Mouse (Mus musculus) adrenal gland, postnatal 25 days (tissue): ENCODE results near the gene Kpna6. TPM values are rescaled to one million over a fixed set of nuclear protein-coding genes. Genes with fewer than 3 reads are reported as not detected.

ENCODE experiments used
- DNase-seq: peaks from one replicate; pipeline ENCODE4 v3.0.0; 2021; ENCODE audit warnings: mixed read lengths
- total RNA-seq: library from RNA; stranded (reverse); gene quantifications from 2 replicates; pipeline ENCODE4 v1.2.3, GENCODE M21; 2021

Kpna6 gene
- total RNA-seq, 1 experiment from 2014 or later, result 95.8 TPM

DNA sequence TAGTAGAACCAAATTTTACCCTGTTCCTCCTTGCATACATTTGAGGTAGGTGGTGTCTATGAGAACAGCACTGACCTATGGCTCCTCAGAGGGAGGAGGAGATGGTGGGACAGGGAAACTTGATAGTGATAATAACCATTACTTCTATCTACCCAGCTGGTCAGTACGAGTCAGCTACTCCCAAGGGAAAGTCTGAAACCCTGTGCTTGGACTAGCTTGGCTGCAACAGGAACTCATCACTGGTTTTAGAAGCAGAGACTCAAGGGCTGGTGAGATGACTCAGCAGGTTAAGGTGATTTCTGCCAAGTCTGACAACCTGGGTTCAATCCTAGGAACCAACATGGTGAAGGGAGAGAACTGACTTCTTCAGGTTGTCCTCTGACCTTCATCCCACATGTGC is 23.9 kb downstream of the Kpna6 start:
- no peak for DNase-seq

DNA sequence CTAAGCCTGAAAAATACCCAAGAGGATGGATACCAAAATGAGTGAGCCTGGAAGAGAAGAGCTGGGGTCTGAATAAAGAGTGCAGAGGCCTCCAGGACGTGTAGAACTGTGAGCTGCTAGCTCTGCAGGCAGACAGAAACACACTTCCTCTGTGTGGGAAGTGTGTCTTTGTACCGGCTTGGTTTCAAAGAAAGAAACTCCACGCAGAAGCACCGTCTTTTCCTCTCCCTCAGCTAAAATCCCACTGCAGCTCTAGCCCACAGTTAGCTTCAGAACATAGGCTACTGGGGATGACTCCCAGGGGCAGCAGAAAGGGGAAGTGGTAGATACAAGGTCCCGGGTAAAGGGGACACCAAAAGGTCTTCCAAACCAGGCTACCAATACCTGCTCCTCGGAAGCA is 27.4 kb downstream of the Kpna6 start:
- no peak for DNase-seq

DNA sequence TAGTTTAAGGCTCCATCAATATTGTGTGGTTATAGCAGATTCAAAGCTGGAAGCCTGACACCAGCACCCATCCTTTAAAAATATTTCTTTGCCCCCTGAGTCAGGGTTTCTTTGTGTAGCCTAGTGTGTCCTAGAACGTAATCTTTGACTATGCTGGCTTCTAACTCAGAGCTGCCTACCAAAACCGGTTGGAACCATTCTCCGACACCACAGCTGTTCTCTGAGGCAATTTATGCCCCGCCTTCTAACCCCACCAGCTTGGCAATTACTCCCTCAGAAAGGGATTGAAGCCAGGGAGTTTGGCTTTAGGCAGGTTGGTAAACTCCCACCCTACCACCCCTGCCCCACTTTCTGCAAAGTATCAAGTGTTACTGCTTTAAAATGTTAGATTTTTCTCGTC is 30.8 kb downstream of the Kpna6 start:
- DNase-seq, result no peak

DNA sequence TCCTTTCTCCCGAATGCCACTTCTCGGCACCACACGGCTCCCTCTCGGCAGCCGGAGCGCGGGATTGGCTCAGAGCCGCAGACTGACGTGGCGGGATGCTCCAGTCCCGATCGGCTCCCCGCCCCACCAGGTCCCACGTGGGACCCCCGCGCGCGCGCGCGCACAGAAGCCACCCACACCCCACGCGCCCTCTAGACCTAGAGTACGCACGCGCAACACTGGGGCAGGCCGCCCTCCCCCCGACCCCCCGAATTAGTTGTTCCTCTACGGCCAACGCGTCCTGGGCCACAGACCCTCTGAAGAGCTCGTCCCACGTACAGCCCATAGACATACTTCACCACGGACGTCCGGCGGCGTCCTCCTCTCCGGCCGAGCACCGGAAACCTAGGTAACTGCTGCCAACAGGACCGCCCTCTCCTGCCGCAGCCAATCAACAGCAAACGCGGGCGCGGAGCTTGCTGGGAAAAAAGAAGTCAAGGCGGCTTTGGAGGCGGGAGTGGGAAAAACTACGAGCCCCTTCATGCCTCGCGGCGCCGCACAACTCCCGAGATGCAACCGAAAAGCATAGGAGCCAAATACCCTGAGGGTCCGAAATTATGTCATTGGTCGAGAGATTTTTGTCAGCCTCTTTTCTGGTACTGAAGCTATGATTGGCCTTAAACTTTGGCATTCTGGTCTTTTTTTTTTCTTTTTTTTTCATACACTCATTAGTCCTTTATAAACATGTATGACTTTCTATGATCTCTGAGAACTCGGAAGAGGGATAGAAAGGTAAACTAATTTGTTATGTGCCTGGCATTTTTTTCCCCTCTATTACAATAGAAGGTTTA is 31.7 kb downstream of the Kpna6 start, which contains the start of gene Txlna:
Gene Txlna, minus strand, starts transcription at position 428 of the 830 bp plus-strand sequence.
- DNase-seq, result peak; percentile 97

DNA sequence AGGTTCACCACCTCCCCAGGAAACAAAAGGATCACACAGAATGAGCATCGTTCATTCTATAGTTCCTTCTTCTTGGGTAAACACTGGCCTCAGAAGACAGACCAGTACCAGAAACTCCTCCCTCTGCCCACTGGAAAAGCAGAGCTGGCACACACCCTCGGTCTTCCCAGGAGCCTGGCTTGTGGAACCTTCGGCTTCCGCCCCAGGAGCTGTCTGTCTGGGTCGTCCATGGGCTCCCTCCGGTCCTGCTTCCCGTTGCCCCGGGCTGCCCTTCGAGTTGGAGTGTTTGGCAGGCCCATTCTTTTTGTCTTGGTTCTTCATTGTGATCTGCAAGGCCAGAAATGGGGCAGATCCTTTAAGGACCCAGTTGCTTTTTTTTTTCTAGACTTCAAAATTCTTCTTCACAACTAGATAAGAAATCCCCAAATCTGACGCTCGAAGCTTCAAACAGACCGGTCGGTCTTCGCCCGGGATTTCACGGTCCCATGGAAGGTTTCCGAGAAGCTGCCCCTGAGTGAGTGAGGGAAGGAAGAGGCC is 32.4 kb downstream of the Kpna6 start:
- peak; percentile 38 for DNase-seq

DNA sequence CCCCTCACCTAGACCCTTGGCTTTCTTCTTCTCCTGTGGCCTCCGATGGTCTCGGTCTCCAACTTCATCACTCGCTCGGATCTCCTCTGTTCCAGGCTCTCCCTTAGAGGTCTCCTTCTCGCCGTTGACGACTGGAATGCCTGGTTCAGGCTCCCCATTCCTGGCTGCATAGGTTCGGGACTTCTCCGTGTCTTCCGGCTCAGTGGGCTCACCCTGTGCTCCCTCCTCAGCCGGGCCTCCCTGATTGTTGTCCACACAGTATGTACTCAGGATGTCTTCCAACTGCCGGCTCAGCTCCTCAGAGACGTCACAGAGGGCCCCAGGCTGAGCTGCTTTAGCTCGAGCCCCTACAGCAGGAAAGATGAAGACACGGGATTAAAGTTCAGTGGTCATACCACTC is 33.3 kb downstream of the Kpna6 start:
- no peak for DNase-seq

DNA sequence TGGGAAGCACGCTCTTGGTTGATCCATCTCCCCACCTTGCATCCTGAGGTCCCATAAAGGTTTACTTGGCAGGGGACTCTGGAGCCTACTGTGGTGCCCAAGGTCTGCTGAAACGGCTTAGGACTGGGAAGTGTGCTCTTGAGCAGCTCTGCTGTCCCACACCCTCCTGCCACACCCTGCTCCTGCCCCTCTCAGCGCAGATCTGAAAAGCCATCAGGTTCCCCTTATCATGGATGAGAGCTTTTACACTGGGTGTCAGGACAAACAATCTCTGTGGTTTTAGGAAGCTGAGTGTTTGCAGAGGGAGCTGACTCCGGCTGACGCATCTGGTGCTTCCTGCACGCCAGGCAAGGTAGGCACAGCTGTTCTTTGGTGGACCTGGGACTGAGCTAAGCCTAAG is 38.7 kb downstream of the Kpna6 start:
- no peak for DNase-seq

DNA sequence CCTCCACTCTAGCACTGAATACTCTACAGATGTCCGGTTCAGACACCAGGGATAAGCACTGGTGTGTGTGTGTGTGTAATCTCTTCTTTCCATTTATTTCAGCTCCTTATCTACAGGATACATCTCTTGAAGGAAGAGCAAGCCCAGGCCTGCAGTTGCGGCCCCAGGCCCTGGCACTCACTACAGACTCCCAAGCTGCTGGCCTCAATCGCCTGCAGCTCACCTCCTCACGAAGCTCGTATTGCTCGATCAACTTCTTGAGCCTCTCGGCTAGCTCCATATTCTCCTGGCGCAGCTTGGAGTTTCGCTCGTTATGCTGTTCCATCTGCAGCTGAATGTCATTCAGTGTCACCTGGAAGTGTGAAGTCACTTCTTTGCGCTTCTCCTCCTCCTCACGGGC is 40.7 kb downstream of the Kpna6 start:
- no peak for DNase-seq

DNA sequence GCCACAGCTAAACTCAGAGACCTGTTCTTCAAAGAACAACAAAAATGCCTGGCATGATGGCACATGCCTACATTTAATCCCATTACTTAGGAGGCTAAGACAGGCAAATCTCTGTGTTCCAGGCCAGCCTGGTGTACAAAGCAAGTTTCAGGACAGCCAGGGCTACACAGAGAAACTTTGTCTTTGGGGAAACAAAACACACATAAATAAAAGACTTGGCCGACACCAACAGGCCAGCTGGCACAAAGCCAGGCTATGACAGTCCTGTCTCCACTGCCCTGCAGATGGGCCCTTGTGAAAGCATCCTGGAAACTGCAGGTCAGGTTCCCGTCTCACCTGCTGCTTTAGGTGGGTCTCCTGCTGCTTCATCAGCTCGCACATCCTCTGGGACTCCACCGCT is 41.6 kb downstream of the Kpna6 start:
- DNase-seq, result peak; percentile 75

DNA sequence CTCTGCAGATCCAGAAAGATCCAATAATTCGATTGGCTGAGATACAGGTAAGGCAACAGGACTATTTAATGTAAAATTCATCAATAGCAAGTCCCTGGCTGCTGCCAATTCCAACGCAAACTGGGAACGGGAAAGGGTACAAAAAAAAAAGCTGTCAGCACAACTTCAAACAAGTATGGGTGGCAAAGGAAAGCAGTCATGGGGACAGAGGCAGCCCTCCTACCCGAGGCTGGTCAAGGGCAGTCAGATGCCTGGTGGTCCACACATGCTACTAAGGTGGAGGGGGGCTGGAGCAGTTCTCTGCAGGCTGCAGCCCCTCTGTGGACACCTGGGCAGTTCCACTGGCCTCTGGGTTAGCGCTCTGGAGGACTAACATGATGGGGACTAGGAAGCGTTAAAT is 46.5 kb downstream of the Kpna6 start:
- DNase-seq, result no peak

DNA sequence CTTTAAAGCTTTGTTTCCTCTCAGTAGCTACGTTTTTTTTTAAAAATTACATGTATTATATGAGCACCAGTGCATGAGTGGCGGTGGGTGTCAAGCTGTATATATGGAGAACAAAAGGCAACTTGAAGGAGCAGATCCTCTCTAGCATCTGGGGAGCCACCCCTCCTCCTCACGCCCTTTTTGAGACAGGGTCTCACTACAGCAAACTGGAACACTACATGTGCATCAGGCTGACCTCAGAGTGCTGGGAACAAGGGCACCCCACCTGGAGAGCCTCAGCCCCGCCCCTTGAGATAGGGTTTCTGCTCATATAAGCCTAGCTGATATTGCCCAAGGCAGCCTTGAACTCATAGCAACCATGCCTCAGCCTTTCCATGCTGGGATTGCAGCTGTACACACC is 47.1 kb downstream of the Kpna6 start:
- no peak for DNase-seq

DNA sequence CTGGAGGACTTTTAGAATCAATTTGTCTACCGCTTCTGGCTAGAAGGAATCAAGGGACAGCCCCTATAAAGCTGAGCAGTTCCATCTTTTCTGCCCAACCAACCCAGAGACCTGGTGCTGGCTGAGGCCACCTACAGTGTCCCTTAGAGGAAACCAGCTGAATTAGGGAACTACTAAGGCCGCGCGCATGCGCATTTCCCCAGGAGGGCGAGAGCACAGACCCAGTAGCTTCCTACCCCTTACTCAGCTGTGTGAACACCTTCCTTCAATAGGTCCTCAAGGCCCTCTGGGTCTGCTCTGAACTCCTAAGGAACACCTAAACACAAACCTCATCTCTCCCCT is 47.6 kb downstream of the Kpna6 start:
- DNase-seq, result peak; percentile 60

DNA sequence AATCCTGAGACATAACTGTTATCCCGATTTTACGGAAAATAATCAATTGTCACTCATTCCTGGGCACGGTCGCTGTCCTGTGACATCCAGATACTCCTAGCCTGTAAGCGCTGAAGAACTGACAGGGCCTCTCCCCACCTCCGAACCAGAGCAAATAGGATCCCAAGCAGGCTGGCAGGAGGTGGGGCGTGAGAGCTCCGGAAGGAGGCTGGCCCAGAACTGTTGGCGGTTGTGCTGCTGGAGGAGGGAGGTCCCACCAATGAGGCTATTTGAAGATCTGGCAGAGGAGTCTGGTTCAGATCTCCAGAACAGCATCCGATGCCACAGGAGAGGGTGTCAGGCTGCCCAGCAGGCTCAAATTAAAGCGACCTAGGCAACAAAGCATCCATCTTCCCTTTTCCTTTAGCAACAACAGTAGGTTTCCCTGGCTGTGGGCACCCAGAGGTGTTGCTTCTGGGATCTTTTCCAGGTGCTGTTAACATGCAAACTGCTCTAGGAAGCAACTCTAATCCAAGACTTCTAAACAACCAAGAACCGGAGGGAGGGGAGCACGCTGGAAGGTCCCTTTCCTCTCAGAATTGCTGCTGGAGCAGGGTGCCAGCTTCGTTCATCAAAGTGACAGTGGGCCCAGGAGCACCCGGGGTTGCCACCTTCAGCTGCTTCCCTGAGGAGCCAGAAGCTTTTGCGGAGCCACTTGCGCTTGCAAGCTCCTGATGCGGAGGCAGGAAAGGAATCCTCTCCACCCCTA is 48.1 kb downstream of the Kpna6 start:
- DNase-seq, result peak; percentile 79

DNA sequence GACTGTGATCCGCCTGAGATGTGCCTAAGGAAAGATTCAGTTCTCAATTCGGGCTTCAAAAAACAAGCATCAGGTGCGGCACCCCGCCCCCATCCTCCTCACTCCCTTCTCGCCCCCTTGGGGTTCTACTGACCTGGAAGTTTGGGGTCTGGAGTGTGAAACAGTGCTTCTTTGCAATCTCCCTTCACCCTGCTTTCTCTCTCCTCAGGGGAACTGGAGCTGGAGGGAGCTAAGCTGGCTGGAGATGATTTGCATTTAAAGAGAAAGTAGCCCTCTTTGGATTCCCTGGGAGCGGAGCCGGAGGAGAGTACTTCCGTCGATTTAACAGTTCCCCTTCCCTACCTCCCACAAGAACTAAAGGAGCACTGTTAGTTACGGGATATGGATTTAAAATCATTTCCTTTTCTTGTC is 48.9 kb downstream of the Kpna6 start, which contains the start of gene Ccdc28b:
Gene Ccdc28b, minus strand, starts transcription at position 267 of the 411 bp plus-strand sequence.
- no peak for DNase-seq

DNA sequence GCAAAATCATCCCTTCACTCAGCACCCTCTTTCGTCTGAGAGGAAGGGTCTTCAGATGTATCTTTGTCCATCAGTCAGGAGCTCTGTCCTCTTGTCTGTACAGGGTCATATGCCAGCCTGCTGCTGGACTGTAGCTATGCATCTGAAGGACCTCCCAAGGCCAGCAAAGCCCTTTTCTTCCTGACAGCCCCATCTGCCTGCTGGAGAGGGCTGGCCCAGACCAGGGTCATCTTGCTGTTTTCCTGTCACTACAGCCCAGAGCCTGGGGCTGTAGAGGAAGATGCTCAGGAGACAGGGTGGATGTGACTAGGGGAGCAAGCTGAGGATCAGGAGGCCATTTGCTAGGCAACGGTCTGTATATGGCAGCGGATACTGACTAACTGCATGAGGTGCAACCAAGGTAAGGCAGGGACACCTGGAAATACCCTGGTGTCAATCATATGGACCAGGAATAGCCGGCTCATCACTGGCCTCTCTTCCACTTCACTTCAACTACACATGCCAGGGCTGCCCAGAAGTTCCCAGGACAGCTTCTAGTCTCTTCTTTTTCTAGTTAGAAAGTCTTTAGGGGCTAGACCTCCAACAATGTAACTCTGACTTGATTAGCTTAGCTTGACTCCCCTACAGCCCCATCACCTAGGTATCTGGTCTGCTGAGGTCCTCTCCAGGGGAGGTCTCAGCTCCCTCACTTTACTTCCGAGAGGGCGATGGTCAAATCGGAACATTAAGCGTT is 49.6 kb downstream of the Kpna6 start:
- no peak for DNase-seq

DNA sequence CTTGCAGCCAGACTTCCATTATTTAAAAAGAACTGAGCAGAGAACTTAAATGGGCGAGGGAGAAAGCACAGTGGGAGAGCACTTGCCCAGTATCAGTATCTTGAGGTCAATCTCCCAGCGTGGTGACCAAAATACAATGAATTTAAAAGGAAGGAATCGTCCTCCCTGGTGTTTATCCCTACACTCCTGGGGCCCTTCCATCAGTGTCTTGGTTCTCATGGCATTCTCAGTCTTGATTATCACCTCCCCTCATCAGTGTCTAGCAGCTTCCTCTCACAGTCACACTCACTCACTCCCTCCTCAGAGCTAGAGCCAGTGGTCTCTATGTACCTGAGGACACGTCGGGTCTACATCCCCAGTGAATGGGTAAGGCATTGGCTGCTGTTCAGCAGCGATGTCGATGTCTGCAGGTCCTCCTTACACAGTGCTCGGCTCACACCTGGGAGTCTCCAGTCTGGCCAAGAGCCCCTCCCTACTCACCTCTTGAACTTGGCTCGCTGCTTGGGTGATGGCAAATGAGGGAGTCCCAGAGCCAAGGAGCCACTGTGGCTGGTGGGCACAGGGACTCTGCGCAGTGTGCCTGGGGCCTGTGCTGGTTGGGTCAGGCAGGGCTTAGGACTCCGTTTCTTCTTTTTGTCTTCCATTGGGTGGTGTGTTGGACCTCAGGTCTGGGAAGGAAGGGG is 50.3 kb downstream of the Kpna6 start:
- no peak for DNase-seq

DNA sequence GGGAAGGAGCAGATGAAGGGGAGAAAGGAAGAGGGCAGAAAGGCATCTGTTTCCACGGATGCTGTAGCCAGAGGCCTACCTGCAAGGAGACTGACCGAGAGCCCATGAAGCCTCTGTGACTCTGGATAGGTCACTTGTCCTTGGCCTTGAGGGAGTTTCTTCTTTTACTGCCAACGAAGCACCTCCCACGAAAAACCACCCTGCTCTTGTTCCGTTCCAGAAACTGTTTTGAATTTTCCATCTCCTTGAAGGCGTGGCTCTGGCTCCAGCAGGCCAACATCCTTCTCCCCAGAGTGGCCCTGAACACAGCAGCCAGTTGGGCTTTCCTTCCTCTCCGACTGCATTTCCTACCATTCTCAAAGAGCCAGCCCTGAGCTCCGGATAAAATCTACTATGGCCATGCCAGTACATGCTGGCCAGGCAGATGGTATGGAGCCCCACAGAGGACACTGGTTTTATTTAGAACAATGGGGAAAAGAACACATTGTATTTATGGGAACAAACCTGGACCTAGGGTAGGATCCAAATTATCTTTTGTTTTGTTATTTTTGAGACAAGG is 51.2 kb downstream of the Kpna6 start:
- DNase-seq, result no peak

DNA sequence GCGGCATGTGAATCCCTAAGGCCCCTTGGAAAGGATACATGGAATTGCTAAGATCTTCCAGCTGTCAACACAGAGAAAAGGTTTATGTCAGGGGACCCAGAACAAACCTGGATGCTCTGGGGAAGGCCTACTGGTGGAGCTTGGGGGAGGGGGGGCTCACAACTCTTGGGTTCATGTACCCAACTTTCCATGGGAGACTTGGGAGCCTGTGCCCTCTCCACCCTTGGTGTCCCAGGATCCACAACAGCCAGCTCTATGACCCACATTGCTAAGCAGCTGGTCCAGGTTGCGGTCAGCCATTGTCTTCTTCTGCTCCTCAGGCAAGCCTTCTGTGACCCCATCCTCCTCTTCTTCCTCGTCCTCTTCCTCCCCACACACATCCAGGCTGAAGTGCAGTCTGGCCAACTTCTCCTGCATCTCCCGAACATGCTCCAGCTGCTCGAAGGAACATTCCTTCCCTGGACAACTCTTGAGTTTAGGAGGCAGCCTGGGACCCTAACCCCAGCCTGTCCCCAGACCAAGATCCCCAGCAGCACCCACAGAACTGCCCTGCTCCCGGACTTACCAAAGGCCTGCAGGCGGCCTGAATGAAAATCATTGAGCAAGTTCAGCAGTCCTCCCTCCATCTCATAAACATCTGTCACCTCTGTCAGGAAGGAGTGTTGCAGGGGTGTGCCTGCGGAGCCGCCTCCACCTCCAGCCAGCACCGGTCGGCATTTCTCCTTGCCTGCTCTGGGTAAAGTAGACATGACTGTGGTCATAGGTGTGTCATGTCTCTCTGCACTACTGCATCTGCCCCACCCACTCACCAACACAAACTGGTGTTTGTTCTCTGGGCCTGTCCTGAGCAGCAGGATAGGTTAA is 51.9 kb downstream of the Kpna6 start:
- no peak for DNase-seq

DNA sequence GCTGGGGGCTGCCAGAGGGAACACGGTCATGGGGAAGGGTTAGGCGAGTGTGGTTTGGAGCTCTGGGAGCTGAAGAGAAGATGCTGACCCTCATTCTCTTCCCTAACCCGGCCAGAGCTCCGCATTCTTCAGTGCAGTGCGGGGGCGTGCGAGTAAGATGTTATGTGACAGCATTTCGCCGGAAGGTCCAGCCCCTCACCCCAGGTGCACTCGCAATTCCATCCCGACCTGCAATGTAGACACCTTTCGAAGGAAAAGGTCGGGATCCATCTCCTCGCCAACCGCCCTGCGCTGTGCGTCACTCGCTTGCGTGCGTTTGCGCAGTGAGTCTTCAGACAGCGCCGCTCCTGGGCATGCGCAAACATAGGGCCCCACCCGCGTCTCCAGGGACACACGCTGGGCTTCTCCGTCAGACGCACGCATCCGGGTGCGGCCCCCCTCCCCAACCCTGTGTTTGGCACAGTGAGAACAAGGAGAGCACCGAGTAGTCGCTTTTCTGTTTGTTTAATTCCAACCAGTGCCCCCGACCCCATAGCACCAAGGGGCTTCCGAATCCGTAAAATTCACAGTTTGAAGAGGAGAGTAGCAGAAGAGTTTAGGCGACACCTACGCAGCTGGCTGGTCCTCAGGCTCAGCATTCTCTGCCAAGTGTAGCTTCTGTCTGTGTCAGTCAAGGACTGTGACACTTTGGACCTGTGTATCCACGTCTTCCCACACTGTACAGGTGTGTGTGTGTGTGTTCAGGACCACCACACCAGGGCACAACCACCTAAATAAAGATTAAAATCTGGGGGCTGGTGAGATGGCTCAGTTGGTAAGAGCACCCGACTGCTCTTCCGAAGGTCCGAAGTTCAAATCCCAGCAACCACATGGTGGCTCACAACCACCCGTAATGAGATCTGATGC is 53.5 kb downstream of the Kpna6 start, which contains the start of gene Iqcc:
Gene Iqcc, minus strand, starts transcription at position 314 of the 906 bp plus-strand sequence.
- DNase-seq, result peak; percentile 97
